In genomic region chr7:75595268-75595667, GRCm38 (mm10) we compare ENCODE assay signal across 17 mouse cellular contexts.
DNase-seq lines count a peak whose midpoint lies in the region; ATAC-seq and TF ChIP-seq lines count a peak whose summit lies in the region.
"Had no signal": no experiment of that assay in that cellular context is flagged by ENCODE, and none has a peak within 500 bp of the region (broad histone marks: within the 10 kb centered on the region; RNA-seq: fewer than 3 reads in every experiment).

No protein-coding gene starts in this region.

- DNase-seq in heart, postnatal 0 days (ENCODE audit: low spot score): no peak
- no peak for DNase-seq in heart, adult 2 months
- no peak for DNase-seq in forebrain, embryonic 14.5 days (ENCODE audit: low spot score)
- DNase-seq in left cerebral cortex, postnatal 14 days (ENCODE audit: low spot score in 2 of 2): no peak
- no peak for DNase-seq in spleen, postnatal 10 days (ENCODE audit: low spot score in 2 of 2)
- DNase-seq: cerebellum, adult 11-12 months; embryo, embryonic 11 days; kidney, adult 9 months; layer of hippocampus, adult 9-11 months; lung, embryonic 14.5 days; midbrain, embryonic 14.5 days; thymus, postnatal 14 days had no signal

- no peaks in the 10 kb centered on the region for H3K36me3 ChIP-seq in heart, postnatal 0 days (replicated peaks; ENCODE audit: control insufficient read depth, insufficient read depth, low read length)
- H3K36me3 ChIP-seq in heart, adult 2 months (ENCODE audit: control insufficient read depth, insufficient read depth, low read length): peaks cover 6% of the 10 kb centered on the region
- no peaks in the 10 kb centered on the region; the same call in 1 of the 2 replicates for H3K36me3 ChIP-seq in liver, embryonic 16.5 days (ENCODE audit: control insufficient read depth, insufficient read depth)
- no peaks in the 10 kb centered on the region for H3K36me3 ChIP-seq in forebrain, embryonic 14.5 days (ENCODE audit: control insufficient read depth, insufficient read depth, low read length)
- H3K36me3 ChIP-seq: hindbrain, embryonic 12.5 days had no signal

- peak overlapping the region; percentile 5; the same call in 1 of the 2 replicates for H3K4me2 ChIP-seq in heart, postnatal 0 days (ENCODE audit: low read depth, low read length)
- peak overlapping the region; percentile 69 for H3K4me2 ChIP-seq in liver, embryonic 16.5 days (ENCODE audit: low read depth, low read length)
- no peak overlapping the region for H3K4me2 ChIP-seq in forebrain, embryonic 14.5 days (ENCODE audit: low read length)
- H3K4me2 ChIP-seq: hindbrain, embryonic 12.5 days; lung, embryonic 14.5 days had no signal

- H3K4me3 ChIP-seq in heart, postnatal 0 days (ENCODE audit: low read depth, low read length): no peak overlapping the region
- H3K4me3 ChIP-seq in heart, adult 2 months: no peak overlapping the region
- no peak overlapping the region for H3K4me3 ChIP-seq in liver, embryonic 16.5 days (ENCODE audit: low read depth, low read length)
- no peak overlapping the region for H3K4me3 ChIP-seq in forebrain, embryonic 14.5 days (ENCODE audit: low read depth, low read length)
- H3K4me3 ChIP-seq: hindbrain, embryonic 12.5 days had no signal

- no peak for TF ChIP-seq EP300 in heart, postnatal 0 days (IDR thresholded peaks at IDR 0.05; ENCODE audit: low read depth)
- no peak for TF ChIP-seq EP300 in heart, adult 2 months (IDR thresholded peaks at IDR 0.05; ENCODE audit: insufficient read depth, low read depth, low read length)

- no peak overlapping the region for H3K9ac ChIP-seq in heart, postnatal 0 days (replicated peaks; ENCODE audit: low read depth, low read length)
- no peak overlapping the region for H3K9ac ChIP-seq in heart, adult 2 months (ENCODE audit: low read depth, low read length)
- H3K9ac ChIP-seq in liver, embryonic 16.5 days (ENCODE audit: low read depth, low read length): no peak overlapping the region
- H3K9ac ChIP-seq in forebrain, embryonic 14.5 days (ENCODE audit: low read length): no peak overlapping the region
- H3K9ac ChIP-seq: hindbrain, embryonic 12.5 days; lung, embryonic 14.5 days had no signal

- TF ChIP-seq POLR2A in heart, adult 2 months (IDR thresholded peaks at IDR 0.05; ENCODE audit: insufficient read depth, low read depth, low read length): no peak

- TF ChIP-seq CTCF in heart, postnatal 0 days (IDR thresholded peaks at IDR 0.05; ENCODE audit: low read depth): no peak
- TF ChIP-seq CTCF in heart, adult 2 months (IDR thresholded peaks at IDR 0.05): no peak

- no peaks in the 10 kb centered on the region for H3K27me3 ChIP-seq in heart, postnatal 0 days (ENCODE audit: control insufficient read depth, insufficient read depth, low read length)
- no peaks in the 10 kb centered on the region for H3K27me3 ChIP-seq in heart, adult 2 months (ENCODE audit: control insufficient read depth, insufficient read depth, low read length)
- no peaks in the 10 kb centered on the region for H3K27me3 ChIP-seq in liver, embryonic 16.5 days (ENCODE audit: control insufficient read depth, insufficient read depth, low read depth, low read length)
- no peaks in the 10 kb centered on the region for H3K27me3 ChIP-seq in forebrain, embryonic 14.5 days (replicated peaks; ENCODE audit: control insufficient read depth, insufficient read depth, low read length)
- H3K27me3 ChIP-seq: hindbrain, embryonic 12.5 days; Patski had no signal

- peaks cover 13% of the 10 kb centered on the region for H3K4me1 ChIP-seq in heart, postnatal 0 days (ENCODE audit: control insufficient read depth, insufficient read depth)
- no peaks in the 10 kb centered on the region; the same call in none of the 2 replicates for H3K4me1 ChIP-seq in heart, adult 2 months (ENCODE audit: control insufficient read depth, insufficient read depth, low read length)
- H3K4me1 ChIP-seq in liver, embryonic 16.5 days (ENCODE audit: control insufficient read depth, low read depth, low read length): peaks cover 34% of the 10 kb centered on the region
- H3K4me1 ChIP-seq in forebrain, embryonic 14.5 days (ENCODE audit: control insufficient read depth, insufficient read depth, low read length): no peaks in the 10 kb centered on the region
- H3K4me1 ChIP-seq: hindbrain, embryonic 12.5 days had no signal

- no peaks in the 10 kb centered on the region for H3K9me3 ChIP-seq in heart, postnatal 0 days (replicated peaks; ENCODE audit: control insufficient read depth, low read length)
- no peaks in the 10 kb centered on the region for H3K9me3 ChIP-seq in liver, embryonic 16.5 days (replicated peaks; ENCODE audit: control insufficient read depth, low read length)
- H3K9me3 ChIP-seq in forebrain, embryonic 14.5 days (replicated peaks; ENCODE audit: control insufficient read depth, low read length): no peaks in the 10 kb centered on the region
- H3K9me3 ChIP-seq: hindbrain, embryonic 12.5 days had no signal

- intact Hi-C loops in heart, adult 2 months (cut with DNase I): no loop called here
- intact Hi-C loops in left cerebral cortex, postnatal 14 days (cut with DNase I): no loop called here

- no peaks in the 10 kb centered on the region; the same call in 1 of the 2 replicates for H3K79me2 ChIP-seq in heart, adult 2 months (replicated peaks; ENCODE audit: control insufficient read depth, insufficient read depth, low read length)

- ATAC-seq in heart, postnatal 0 days (ENCODE audit: insufficient read depth, low read depth): no peak
- ATAC-seq in CD4-positive, CD25-positive, alpha-beta regulatory T cell, adult 4 months: peak; percentile 40
- ATAC-seq in erythroblast, adult 5-6 weeks (replicated peaks; ENCODE audit: low FRiP score, poor library complexity, severe bottlenecking): peak; percentile 54
- ATAC-seq in liver, embryonic 16.5 days (ENCODE audit: low read depth): peak; percentile 53
- no peak for ATAC-seq in forebrain, embryonic 14.5 days

- H3K27ac ChIP-seq in heart, postnatal 0 days (ENCODE audit: low read depth): 0 out of 2 replicates have a peak overlapping the region, but pooled peaks have one; percentile 51
- H3K27ac ChIP-seq in heart, adult 2 months: no peak overlapping the region
- peak overlapping the region; percentile 85 for H3K27ac ChIP-seq in liver, embryonic 16.5 days (ENCODE audit: low read length)
- no peak overlapping the region for H3K27ac ChIP-seq in forebrain, embryonic 14.5 days (ENCODE audit: low read depth, low read length)
- H3K27ac ChIP-seq: hindbrain, embryonic 12.5 days had no signal

Comparison
In these comparisons a context has a peak if more than half of its experiments do, and no peak if none do; other contexts are left out.
1. H3K27ac ChIP-seq: peak in heart, postnatal 0 days (single experiment) and liver, embryonic 16.5 days (single experiment); none in heart, adult 2 months (single experiment) and forebrain, embryonic 14.5 days (single experiment).
2. ATAC-seq: peak in CD4-positive, CD25-positive, alpha-beta regulatory T cell, adult 4 months (single experiment), erythroblast, adult 5-6 weeks (single experiment) and liver, embryonic 16.5 days (single experiment); none in heart, postnatal 0 days (single experiment) and forebrain, embryonic 14.5 days (single experiment).